Mouse (Mus musculus) stomach, embryonic 14.5 days (tissue): ENCODE measurements around the gene 1110051M20Rik. TPM values are rescaled to one million over a fixed set of nuclear protein-coding genes. Genes with fewer than 3 reads are reported as not detected.
A peak's percentile ranks its signal among the peaks of the same experiment; 100 is the strongest.

Experiments used
- ATAC-seq: fragments of 200-750 bp; cut with Nextera tagmentation; 2 replicates; pipeline ENCODE4 v1.8.0; 2017; ENCODE audit warnings: low read depth, moderate TSS enrichment; ENCODE audit not compliant: insufficient number of reproducible peaks, insufficient read depth, low FRiP score
- H3K27ac ChIP-seq: fragments of 300-500 bp; sonication (generic); 2 replicates; pipeline ENCODE4 v1.5.1; 2014; ENCODE audit warnings: mild to moderate bottlenecking, low read length, moderate library complexity, mixed read lengths
- H3K27me3 ChIP-seq: fragments of 300-500 bp; sonication (generic); 2 replicates; pipeline ENCODE4 v1.6.1; 2014; ENCODE audit warnings: low read length, control low read depth, mixed read lengths; ENCODE audit not compliant: control insufficient read depth, insufficient read depth
- H3K36me3 ChIP-seq: fragments of 300-500 bp; sonication (generic); 2 replicates; pipeline ENCODE4 v1.6.1; 2014; ENCODE audit warnings: mild to moderate bottlenecking, control low read depth, low read length, moderate library complexity, mixed read lengths; ENCODE audit not compliant: control insufficient read depth, insufficient read depth
- H3K4me1 ChIP-seq: fragments of 300-500 bp; sonication (generic); 2 replicates; pipeline ENCODE4 v1.6.1; 2014; ENCODE audit warnings: low read length, control low read depth, mixed read lengths; ENCODE audit not compliant: control insufficient read depth, insufficient read depth
- H3K4me2 ChIP-seq: fragments of 300-500 bp; sonication (generic); replicated peaks from 2 replicates; pipeline ENCODE4 v1.6.1; 2014; ENCODE audit warnings: low read depth, low read length, control low read depth
- H3K4me3 ChIP-seq: fragments of 300-500 bp; sonication (generic); 2 replicates; pipeline ENCODE4 v1.5.1; 2014; ENCODE audit warnings: low read depth, low read length, control low read depth
- H3K9ac ChIP-seq: fragments of 300-500 bp; sonication (generic); replicated peaks from 2 replicates; pipeline ENCODE4 v1.6.1; 2014; ENCODE audit warnings: low read depth, mild to moderate bottlenecking, control low read depth, low read length, moderate library complexity, mixed read lengths
- H3K9me3 ChIP-seq: fragments of 300-500 bp; sonication (generic); 2 replicates; pipeline ENCODE4 v1.6.1; 2016; ENCODE audit warnings: low read depth, low read length, control low read depth; ENCODE audit not compliant: control insufficient read depth
- WGBS: fragments of 180-500 bp; shearing (Covaris S2); extraction: QIAGEN DNeasy Blood & Tissue Kit; methylation state at CpG from one replicate; pipeline ENCODE4 v1.1.7; 2014; 5-methylcytosine and 5-hydroxymethylcytosine counted together
- polyA plus RNA-seq: library from polyadenylated mRNA; unstranded; fragments of >200 nt; fragmentation: Nextera tagmentation; extraction: Ambion mirVana; gene quantifications from 2 replicates; pipeline ENCODE4 v1.2.1, GENCODE M21; 2014

The 1110051M20Rik gene
- polyA plus RNA-seq, 1 experiment from 2014 or later = 67.1 TPM

DNA sequence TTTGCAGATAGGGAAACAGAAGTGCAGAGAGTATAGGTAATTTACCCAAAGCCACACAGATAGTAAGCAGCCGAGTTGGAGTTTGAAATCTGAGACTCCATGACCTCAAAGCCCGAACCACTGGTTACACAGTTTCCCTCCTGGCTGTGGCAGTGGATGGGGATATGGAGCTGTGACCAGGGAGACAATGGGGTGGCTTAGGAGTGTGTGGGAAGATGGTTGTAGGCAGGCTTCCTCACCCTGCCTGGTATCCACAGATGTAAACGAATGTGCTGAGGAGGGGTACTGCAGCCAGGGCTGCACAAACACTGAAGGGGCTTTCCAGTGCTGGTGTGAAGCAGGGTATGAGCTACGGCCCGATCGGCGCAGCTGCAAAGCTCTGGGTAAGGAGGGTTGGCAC, 32.3 kb upstream of the 1110051M20Rik start:
- no peak overlapping the region for H3K4me3 ChIP-seq
- H3K27me3 ChIP-seq = no peaks in the 10 kb centered on the region
- no peak overlapping the region for H3K27ac ChIP-seq
- no peaks in the 10 kb centered on the region for H3K4me1 ChIP-seq
- peaks cover 33% of the 10 kb centered on the region for H3K36me3 ChIP-seq
- no peak overlapping the region for H3K4me2 ChIP-seq
- H3K9ac ChIP-seq = no peak overlapping the region
- WGBS = 75% methylated on average over 7 of the region's 7 CpGs
- no peaks in the 10 kb centered on the region for H3K9me3 ChIP-seq
- no peak for ATAC-seq

DNA sequence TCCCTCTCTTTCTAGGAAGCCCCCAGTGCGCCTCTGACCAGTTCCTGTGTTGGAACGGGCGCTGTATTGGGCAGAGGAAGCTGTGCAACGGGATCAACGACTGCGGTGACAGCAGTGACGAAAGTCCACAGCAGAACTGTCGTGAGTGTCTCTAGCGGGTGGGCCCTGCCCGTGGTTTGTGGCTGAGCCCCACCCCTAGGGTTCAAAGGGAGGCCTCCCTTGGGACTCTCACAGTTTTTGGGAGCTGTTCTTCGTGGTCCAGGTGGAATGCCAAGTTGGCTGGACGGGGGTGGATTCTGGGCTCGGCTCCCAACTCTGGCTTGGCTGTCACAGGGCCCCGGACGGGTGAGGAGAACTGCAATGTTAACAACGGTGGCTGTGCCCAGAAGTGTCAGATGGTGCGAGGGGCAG, 31.8 kb upstream of the 1110051M20Rik start:
- Histone ChIP-seq H3K9ac (no peak overlapping the region), H3K4me1 (no peaks in the 10 kb centered on the region), H3K4me3 (no peak overlapping the region), H3K27me3 (no peaks in the 10 kb centered on the region), H3K27ac (no peak overlapping the region), H3K9me3 (no peaks in the 10 kb centered on the region), H3K4me2 (no peak overlapping the region), H3K36me3 (peaks cover 30% of the 10 kb centered on the region)
- 70% methylated on average over 17 of the region's 17 CpGs for WGBS
- ATAC-seq = no peak

GRCm38 (mm10) chr2:91475791-91476190, 31.3 kb upstream of the 1110051M20Rik start:
- WGBS = 65% methylated on average over 7 of the region's 7 CpGs
- Histone ChIP-seq H3K9me3 (no peaks in the 10 kb centered on the region), H3K27me3 (no peaks in the 10 kb centered on the region), H3K9ac (no peak overlapping the region), H3K27ac (no peak overlapping the region), H3K4me3 (no peak overlapping the region), H3K4me2 (no peak overlapping the region), H3K4me1 (no peaks in the 10 kb centered on the region), H3K36me3 (peaks cover 30% of the 10 kb centered on the region)
- no peak for ATAC-seq

DNA sequence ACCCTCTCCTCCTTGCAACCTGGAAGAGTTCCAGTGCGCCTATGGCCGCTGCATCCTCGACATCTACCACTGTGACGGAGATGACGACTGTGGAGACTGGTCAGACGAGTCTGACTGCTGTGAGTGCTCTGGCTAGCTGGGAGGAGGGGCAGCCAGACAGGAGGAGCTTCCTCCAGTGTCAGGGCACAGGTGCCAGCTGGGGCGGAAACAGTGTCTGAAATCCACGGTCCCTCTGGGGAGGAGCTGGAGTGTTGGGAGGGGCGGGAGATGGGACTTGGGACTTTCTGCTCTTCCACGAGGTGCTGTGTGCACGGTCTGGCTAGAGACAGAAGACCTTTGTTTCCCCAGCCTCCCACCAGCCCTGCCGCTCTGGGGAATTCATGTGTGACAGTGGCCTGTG, 29.9 kb upstream of the 1110051M20Rik start:
- H3K4me2 ChIP-seq = no peak overlapping the region
- H3K4me1 ChIP-seq = peaks cover 6% of the 10 kb centered on the region; the same call in 1 of the 2 replicates
- no peaks in the 10 kb centered on the region for H3K27me3 ChIP-seq
- no peak overlapping the region for H3K4me3 ChIP-seq
- H3K27ac ChIP-seq = no peak overlapping the region
- 57% methylated on average over 12 of the region's 12 CpGs for WGBS
- peaks cover 30% of the 10 kb centered on the region for H3K36me3 ChIP-seq
- ATAC-seq = peak; percentile 83
- no peak overlapping the region for H3K9ac ChIP-seq
- no peaks in the 10 kb centered on the region for H3K9me3 ChIP-seq

DNA sequence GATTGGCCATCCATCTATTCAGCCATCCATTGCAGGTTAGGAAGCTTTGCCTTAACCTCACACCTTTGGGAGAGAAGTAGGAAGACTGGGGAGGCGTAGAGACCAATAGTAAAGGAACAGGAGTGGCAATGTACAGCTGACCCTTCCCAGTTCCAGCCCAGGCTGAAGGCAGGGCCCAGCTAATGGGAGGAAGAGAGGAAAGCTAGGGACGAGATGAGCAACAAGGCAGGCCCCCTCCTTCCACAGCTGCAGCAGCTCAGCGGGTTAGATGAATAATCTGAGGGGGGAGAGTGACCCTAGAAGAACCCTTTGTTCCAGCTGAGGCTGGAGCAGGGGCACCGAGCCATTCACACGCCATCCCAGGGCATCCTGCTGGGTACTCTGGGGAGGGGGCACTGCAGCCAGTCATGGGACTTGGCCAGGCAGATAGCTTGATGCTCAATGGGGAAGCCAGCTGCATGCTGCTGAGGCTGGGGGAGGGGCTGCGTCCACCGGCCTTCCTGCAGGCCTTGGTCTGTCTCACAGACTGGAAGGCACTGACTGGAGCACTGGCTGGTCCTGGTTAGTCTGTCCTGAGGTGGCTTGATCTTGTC, 25.6 kb upstream of the 1110051M20Rik start:
- Histone ChIP-seq H3K27me3 (no peaks in the 10 kb centered on the region), H3K9ac (no peak overlapping the region)
- 26% methylated on average over 7 of the region's 7 CpGs for WGBS

DNA sequence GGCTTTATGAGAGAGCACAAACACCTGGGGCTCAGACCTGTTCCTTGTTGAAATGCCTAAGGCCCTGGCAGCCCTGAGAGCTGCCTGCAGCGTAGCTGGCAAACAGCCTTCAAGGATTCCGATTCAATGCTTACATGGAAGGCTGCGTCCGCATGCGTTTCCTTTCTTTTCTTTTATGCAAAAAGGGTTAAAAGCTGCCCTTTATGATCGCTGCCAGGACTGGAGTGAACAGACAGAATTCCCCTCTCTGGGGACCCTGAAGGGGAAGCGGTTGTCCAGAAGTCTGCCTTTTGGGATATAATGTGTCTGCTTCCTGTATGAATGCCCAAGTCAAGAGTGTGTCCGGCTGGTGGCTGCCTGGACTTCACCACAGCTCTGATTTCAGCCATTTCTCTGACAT, 23.1 kb upstream of the 1110051M20Rik start:
- H3K27ac ChIP-seq = peak overlapping the region; percentile 61; the same call in 1 of the 2 replicates

More for the DNA sequence above, 25.6 kb upstream of the 1110051M20Rik start:
- Histone ChIP-seq H3K4me1 (peaks cover 8% of the 10 kb centered on the region; the same call in 1 of the 2 replicates), H3K36me3 (peaks cover 7% of the 10 kb centered on the region), H3K27ac (no peak overlapping the region), H3K4me3 (no peak overlapping the region), H3K4me2 (no peak overlapping the region), H3K9me3 (no peaks in the 10 kb centered on the region)
- ATAC-seq = peak; percentile 19; the same call in 1 of the 2 replicates

DNA sequence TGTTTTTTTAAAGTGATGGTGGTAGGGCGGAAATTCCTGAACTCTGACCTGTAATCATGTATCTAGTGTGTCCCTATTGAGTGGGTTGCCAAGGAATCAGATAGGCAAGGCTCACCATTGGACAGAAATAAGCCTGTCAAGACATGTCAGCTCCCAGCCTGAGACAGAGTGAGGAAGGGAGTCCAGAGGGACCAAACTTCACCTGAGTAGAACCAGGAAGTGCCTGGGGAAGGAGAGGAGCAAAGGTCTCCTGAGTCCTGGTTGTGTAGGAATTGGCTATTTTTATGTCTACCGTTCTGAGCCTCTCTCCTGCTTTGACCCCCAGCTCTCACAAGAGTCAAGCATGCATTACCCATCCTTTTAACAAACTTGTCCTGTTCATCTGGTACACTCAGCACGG, 21.4 kb upstream of the 1110051M20Rik start:
- Histone ChIP-seq H3K4me2 (no peak overlapping the region), H3K4me1 (peaks cover 30% of the 10 kb centered on the region), H3K9ac (no peak overlapping the region), H3K4me3 (no peak overlapping the region), H3K27me3 (no peaks in the 10 kb centered on the region), H3K36me3 (no peaks in the 10 kb centered on the region), H3K27ac (no peak overlapping the region), H3K9me3 (no peaks in the 10 kb centered on the region)
- 84% methylated on average over 3 of the region's 3 CpGs for WGBS
- ATAC-seq = no peak

More for the DNA sequence above, 23.1 kb upstream of the 1110051M20Rik start:
- Histone ChIP-seq H3K9me3 (no peaks in the 10 kb centered on the region), H3K4me2 (no peak overlapping the region), H3K27me3 (no peaks in the 10 kb centered on the region), H3K36me3 (no peaks in the 10 kb centered on the region), H3K4me3 (no peak overlapping the region), H3K4me1 (peaks cover 15% of the 10 kb centered on the region), H3K9ac (no peak overlapping the region)
- ATAC-seq = no peak
- 64% methylated on average over 8 of the region's 8 CpGs for WGBS

DNA sequence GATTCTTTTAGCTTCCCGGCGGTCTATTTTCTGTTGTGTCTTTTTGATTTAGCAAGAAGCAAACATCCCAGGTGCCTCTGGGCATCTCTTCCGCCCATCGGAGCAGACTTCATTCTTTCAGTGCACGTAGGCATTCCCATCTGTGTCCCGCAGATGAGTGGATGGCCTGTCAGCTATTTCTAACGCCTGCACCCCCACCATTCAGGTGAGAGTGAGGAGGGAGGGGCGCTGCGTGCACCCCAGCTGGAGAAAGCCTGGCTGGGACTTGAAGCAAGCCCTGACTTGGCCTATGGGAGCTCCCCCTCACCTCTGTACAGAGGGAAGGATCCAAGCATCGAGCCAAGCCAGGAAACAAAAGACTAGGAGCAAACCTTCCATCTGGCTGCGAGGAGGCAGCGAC, 18.2 kb upstream of the 1110051M20Rik start:
- Histone ChIP-seq H3K27me3 (no peaks in the 10 kb centered on the region), H3K9me3 (no peaks in the 10 kb centered on the region), H3K27ac (peak overlapping the region; percentile 52; the same call in 1 of the 2 replicates), H3K4me2 (peak overlapping the region; percentile 22; the same call in 1 of the 2 replicates), H3K4me3 (no peak overlapping the region), H3K9ac (no peak overlapping the region), H3K36me3 (no peaks in the 10 kb centered on the region), H3K4me1 (peaks cover 25% of the 10 kb centered on the region)
- ATAC-seq = no peak
- 12% methylated on average over 12 of the region's 12 CpGs for WGBS

- ATAC-seq = no peak
- no peaks in the 10 kb centered on the region for H3K27me3 ChIP-seq
- 10% methylated on average over 2 of the region's 2 CpGs for WGBS
- H3K36me3 ChIP-seq = no peaks in the 10 kb centered on the region
- H3K27ac ChIP-seq = peak overlapping the region; percentile 52; the same call in 1 of the 2 replicates
- no peak overlapping the region for H3K4me3 ChIP-seq
- H3K9me3 ChIP-seq = no peaks in the 10 kb centered on the region
- peaks cover 25% of the 10 kb centered on the region for H3K4me1 ChIP-seq
- no peak overlapping the region for H3K9ac ChIP-seq
- peak overlapping the region; percentile 22; the same call in 1 of the 2 replicates for H3K4me2 ChIP-seq
Observed at GRCm38 (mm10) chr2:91462196-91462595, 17.7 kb upstream of the 1110051M20Rik start.
